Mouse (Mus musculus): ENCODE results near the gene Oat. TPM values are rescaled to one million over a fixed set of nuclear protein-coding genes. Genes with fewer than 3 reads are reported as not detected.

Gene Oat
- polyA plus RNA-seq, 2 experiments: 169 to 250 TPM

DNA sequence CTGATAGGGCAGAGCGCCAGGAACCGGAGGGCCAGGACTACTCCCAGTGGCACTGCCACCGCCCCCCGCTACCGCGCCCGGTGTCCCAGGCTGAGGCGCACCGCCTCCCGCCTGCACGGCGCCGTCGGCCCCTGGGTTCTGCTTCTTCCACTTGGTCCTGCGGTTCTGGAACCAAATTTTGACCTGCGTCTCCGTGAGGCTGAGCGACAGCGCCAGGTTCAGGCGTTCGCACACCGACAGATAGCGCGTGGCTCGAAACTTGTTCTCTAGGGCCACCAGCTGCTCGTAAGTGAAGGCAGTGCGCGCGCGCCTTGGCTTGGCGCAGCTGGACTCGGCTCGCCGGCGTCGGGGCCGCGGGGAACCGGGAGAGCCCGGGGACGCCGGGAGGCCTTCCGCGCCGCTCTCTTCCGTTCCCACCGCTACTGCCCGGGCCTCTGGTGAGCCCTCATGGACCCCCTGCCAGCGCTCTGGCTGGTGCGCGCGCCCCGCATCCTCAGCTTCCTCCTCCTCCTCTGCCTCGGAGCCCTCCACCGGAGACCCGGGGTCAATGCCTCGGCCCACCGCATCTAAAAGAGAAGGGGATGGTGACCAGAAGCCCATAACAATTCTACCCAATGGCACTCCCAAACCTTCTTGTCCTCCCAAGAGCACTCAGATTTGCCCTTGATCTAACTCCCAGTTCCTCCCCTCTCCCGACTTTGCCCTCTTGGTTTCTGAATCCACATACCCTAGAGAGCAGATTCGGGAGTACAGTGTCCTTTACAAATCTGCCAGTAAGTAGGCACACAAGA is 21.2 kb upstream of the Oat start:
- Histone ChIP-seq H3K27ac (replicated peaks; ENCODE audit: low read depth, low read length) (no peak overlapping the region), H3K36me3 (ENCODE audit: control insufficient read depth, insufficient read depth, low read length) (no peaks in the 10 kb centered on the region), H3K4me2 (replicated peaks; ENCODE audit: low read depth, low read length, severe bottlenecking) (peak overlapping the region; percentile 89), H3K4me3 (replicated peaks; ENCODE audit: low read length) (peak overlapping the region; percentile 45), H3K27me3 (ENCODE audit: control insufficient read depth, insufficient read depth, low read length) (peaks cover 71% of the 10 kb centered on the region), H3K9me3 (ENCODE audit: control insufficient read depth, low read length) (no peaks in the 10 kb centered on the region), H3K9ac (ENCODE audit: low read depth, low read length, severe bottlenecking) (peak overlapping the region; percentile 44), H3K4me1 (ENCODE audit: control insufficient read depth, insufficient read depth, low read length) (peaks cover 24% of the 10 kb centered on the region)
- 0 out of 2 replicates have a peak, but pooled peaks have one; percentile 12 for ATAC-seq (ENCODE audit: low FRiP score, low read depth)
- TF ChIP-seq POLR2A (IDR thresholded peaks at IDR 0.05; ENCODE audit: borderline replicate concordance, extremely low read depth, insufficient read depth, insufficient read length): no peak
- WGBS: 0% methylated on average over 51 of the region's 60 CpGs
- DNase-seq (ENCODE audit: low spot score): no peak

DNA sequence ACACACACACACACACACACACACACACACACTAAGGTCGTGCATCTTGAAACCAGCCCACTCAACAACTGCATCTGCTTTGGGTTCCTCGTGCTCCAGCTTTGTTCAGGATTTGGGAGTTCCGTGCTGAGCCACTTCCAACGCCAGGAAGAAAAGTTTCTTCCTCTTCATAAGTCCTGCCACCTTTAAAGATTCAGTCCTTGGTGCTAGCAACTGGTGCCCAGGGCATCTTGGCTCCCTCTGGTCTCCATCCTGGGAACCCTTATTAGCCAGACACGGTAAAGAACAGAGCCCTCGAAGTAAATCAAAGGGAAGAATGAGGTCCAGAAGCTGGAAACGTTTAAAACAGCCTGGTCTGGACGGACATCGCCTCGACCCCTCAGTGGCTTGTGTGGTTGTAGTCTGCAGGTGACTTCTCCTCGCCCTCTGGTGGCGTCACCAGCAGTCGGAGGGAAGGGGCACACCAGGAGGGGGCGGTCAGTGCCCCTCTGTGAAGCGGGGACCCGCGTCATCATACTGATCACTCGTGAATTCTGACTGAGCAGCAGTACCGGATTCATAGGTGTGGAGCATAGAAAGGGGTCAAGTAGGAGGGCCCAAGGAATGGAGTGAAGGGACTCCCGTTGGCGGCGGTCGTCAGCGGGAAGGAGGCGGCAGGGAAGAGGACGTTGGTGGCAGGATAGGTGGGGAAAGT is 20.5 kb upstream of the Oat start:
- DNase-seq (ENCODE audit: low spot score) (no peak), ATAC-seq (ENCODE audit: low FRiP score, low read depth) (no peak)
- 13% methylated on average over 24 of the region's 26 CpGs for WGBS
- TF ChIP-seq POLR2A (IDR thresholded peaks at IDR 0.05; ENCODE audit: borderline replicate concordance, extremely low read depth, insufficient read depth, insufficient read length): no peak
- Histone ChIP-seq H3K9me3 (ENCODE audit: control insufficient read depth, low read length) (no peaks in the 10 kb centered on the region), H3K36me3 (ENCODE audit: control insufficient read depth, insufficient read depth, low read length) (no peaks in the 10 kb centered on the region), H3K9ac (ENCODE audit: low read depth, low read length, severe bottlenecking) (0 out of 2 replicates have a peak overlapping the region, but pooled peaks have one; percentile 44), H3K4me2 (replicated peaks; ENCODE audit: low read depth, low read length, severe bottlenecking) (peak overlapping the region; percentile 89), H3K27ac (replicated peaks; ENCODE audit: low read depth, low read length) (no peak overlapping the region), H3K4me1 (ENCODE audit: control insufficient read depth, insufficient read depth, low read length) (peaks cover 24% of the 10 kb centered on the region), H3K4me3 (replicated peaks; ENCODE audit: low read length) (peak overlapping the region; percentile 45), H3K27me3 (ENCODE audit: control insufficient read depth, insufficient read depth, low read length) (peaks cover 64% of the 10 kb centered on the region)

DNA sequence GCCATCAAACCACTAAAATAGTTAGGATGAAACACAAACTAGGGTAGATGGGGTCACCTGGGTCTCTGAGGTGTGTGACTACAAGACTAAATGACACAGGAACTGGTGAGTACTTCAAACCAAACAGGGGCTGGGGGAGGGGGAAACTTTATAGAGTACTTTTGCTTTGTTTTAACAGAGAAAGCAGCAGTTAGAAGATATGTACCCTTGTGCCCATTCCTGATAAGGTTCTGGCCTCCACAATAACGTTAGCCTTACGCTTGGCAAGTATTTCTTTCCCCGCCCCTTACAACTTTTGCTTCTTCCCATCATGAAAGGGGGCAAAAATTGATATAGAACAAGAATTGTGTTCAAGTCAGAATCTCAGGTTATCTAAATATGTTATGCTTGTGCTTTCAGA is 19.6 kb upstream of the Oat start:
- H3K9me3 ChIP-seq (ENCODE audit: control insufficient read depth, low read length): no peaks in the 10 kb centered on the region
- no peak overlapping the region for H3K4me2 ChIP-seq (replicated peaks; ENCODE audit: low read depth, low read length, severe bottlenecking)
- WGBS: 82% methylated on average over 3 of the region's 3 CpGs
- TF ChIP-seq POLR2A (IDR thresholded peaks at IDR 0.05; ENCODE audit: borderline replicate concordance, extremely low read depth, insufficient read depth, insufficient read length): no peak
- peaks cover 54% of the 10 kb centered on the region for H3K27me3 ChIP-seq (ENCODE audit: control insufficient read depth, insufficient read depth, low read length)
- H3K27ac ChIP-seq (replicated peaks; ENCODE audit: low read depth, low read length): no peak overlapping the region
- no peaks in the 10 kb centered on the region for H3K36me3 ChIP-seq (ENCODE audit: control insufficient read depth, insufficient read depth, low read length)
- ATAC-seq (ENCODE audit: low FRiP score, low read depth) (no peak), DNase-seq (ENCODE audit: low spot score) (no peak)
- no peak overlapping the region for H3K4me3 ChIP-seq (replicated peaks; ENCODE audit: low read length)
- no peak overlapping the region for H3K9ac ChIP-seq (ENCODE audit: low read depth, low read length, severe bottlenecking)
- peaks cover 24% of the 10 kb centered on the region for H3K4me1 ChIP-seq (ENCODE audit: control insufficient read depth, insufficient read depth, low read length)

DNA sequence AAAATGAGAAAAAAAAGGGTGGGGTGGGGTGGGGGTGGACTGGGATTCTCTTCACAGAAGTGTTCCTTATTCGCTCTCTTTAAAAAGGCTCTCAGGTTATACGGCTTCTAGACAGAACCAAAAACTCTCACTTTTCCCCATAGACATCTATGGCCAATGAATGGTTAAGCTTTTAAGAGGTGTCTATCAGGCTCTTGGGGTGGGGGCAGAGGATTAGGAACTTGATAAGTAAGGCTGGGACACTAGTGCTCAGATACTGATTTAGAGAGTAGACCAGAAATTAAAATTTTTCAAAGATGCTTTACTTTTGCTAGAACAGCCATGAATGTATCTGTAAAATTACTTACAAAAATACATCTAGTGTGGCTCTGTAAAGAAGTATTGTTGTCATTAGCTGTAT is 18.1 kb upstream of the Oat start:
- no peak overlapping the region for H3K4me3 ChIP-seq (replicated peaks; ENCODE audit: low read length)
- no peaks in the 10 kb centered on the region for H3K36me3 ChIP-seq (ENCODE audit: control insufficient read depth, insufficient read depth, low read length)
- no peaks in the 10 kb centered on the region for H3K9me3 ChIP-seq (ENCODE audit: control insufficient read depth, low read length)
- H3K27me3 ChIP-seq (ENCODE audit: control insufficient read depth, insufficient read depth, low read length): peaks cover 40% of the 10 kb centered on the region
- ATAC-seq (ENCODE audit: low FRiP score, low read depth): no peak
- H3K9ac ChIP-seq (ENCODE audit: low read depth, low read length, severe bottlenecking): no peak overlapping the region
- WGBS: 84% methylated on average over 2 of the region's 2 CpGs
- H3K4me2 ChIP-seq (replicated peaks; ENCODE audit: low read depth, low read length, severe bottlenecking): no peak overlapping the region
- peaks cover 13% of the 10 kb centered on the region for H3K4me1 ChIP-seq (ENCODE audit: control insufficient read depth, insufficient read depth, low read length)
- no peak overlapping the region for H3K27ac ChIP-seq (replicated peaks; ENCODE audit: low read depth, low read length)
- DNase-seq (ENCODE audit: low spot score): no peak
- no peak for TF ChIP-seq POLR2A (IDR thresholded peaks at IDR 0.05; ENCODE audit: borderline replicate concordance, extremely low read depth, insufficient read depth, insufficient read length)

DNA sequence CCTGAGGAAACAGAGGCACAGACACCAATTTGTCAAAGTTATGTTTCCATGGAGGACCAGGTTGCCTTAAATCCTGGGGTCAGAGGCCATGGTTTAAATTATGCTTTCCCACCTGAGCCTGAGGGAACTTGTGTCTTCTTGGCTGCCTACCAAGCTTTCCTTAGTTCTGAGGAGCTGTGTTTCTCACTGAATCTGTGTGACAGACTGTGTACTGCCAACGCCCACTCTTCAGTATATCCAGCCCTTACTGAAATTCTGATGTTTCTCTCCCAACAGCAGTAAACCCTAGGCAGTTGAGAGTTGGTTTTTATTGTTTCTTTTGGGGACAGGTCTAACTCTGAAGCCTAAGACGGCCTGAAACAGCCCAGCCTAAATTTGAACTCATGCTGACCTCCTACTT is 17.6 kb upstream of the Oat start:
- Histone ChIP-seq H3K36me3 (ENCODE audit: control insufficient read depth, insufficient read depth, low read length) (no peaks in the 10 kb centered on the region), H3K27me3 (ENCODE audit: control insufficient read depth, insufficient read depth, low read length) (peaks cover 34% of the 10 kb centered on the region), H3K4me2 (replicated peaks; ENCODE audit: low read depth, low read length, severe bottlenecking) (no peak overlapping the region), H3K4me3 (replicated peaks; ENCODE audit: low read length) (no peak overlapping the region), H3K4me1 (ENCODE audit: control insufficient read depth, insufficient read depth, low read length) (peaks cover 8% of the 10 kb centered on the region), H3K27ac (replicated peaks; ENCODE audit: low read depth, low read length) (no peak overlapping the region), H3K9ac (ENCODE audit: low read depth, low read length, severe bottlenecking) (no peak overlapping the region), H3K9me3 (ENCODE audit: control insufficient read depth, low read length) (no peaks in the 10 kb centered on the region)
- no peak for ATAC-seq (ENCODE audit: low FRiP score, low read depth)
- no peak for TF ChIP-seq POLR2A (IDR thresholded peaks at IDR 0.05; ENCODE audit: borderline replicate concordance, extremely low read depth, insufficient read depth, insufficient read length)
- WGBS: 52% methylated on average over 2 of the region's 2 CpGs
- DNase-seq (ENCODE audit: low spot score): no peak

Data from limb, embryonic 14.5 days (tissue).